Mouse (Mus musculus) lung, adult 2 months (tissue): ENCODE data around the gene Lrrtm3.

Source experiments
- CTCF ChIP-seq: fragments of 200-500 bp; IDR thresholded peaks from 2 replicates; pipeline ENCODE4 v1.5.1; 2011; ENCODE audit warnings: mild to moderate bottlenecking, low read length, control low read depth; ENCODE audit not compliant: insufficient read depth
- POLR2A ChIP-seq: fragments of 200-500 bp; IDR thresholded peaks from 2 replicates; pipeline ENCODE4 v1.6.1; 2011; ENCODE audit warnings: low read depth, mild to moderate bottlenecking, control low read depth, low read length, borderline replicate concordance; ENCODE audit errors: extremely low read depth

GRCm38 (mm10) chr10:64083813-64084212 is 6.3 kb downstream of the Lrrtm3 start:
- TF ChIP-seq CTCF (no peak), POLR2A (no peak)
